Comparison of ENCODE assay signal across 32 mouse cellular contexts in genomic region chr9:9718145-9718544, GRCm38 (mm10).
"Had no signal": no experiment of that assay in that cellular context is flagged by ENCODE, and none has a peak within 500 bp of the region (broad histone marks: within the 10 kb centered on the region; RNA-seq: fewer than 3 reads in every experiment).

No protein-coding gene starts in this region.

- H3K9me3 ChIP-seq: heart, embryonic 10.5 days; heart, embryonic 12.5 days; heart, embryonic 13.5 days; heart, embryonic 15.5 days; hindbrain, embryonic 10.5 days; hindbrain, embryonic 12.5 days; hindbrain, embryonic 13.5 days; hindbrain, embryonic 15.5 days; intestine, embryonic 15.5 days had no signal

- H3K4me1 ChIP-seq: heart, embryonic 10.5 days; heart, embryonic 12.5 days; heart, embryonic 13.5 days; heart, embryonic 15.5 days; hindbrain, embryonic 10.5 days; hindbrain, embryonic 12.5 days; hindbrain, embryonic 13.5 days; hindbrain, embryonic 15.5 days; intestine, embryonic 15.5 days had no signal

- ATAC-seq: hindbrain, embryonic 16.5 days; hindbrain, postnatal 0 days; inflammation-experienced regulatory T-cells, adult 6 months; intestine, embryonic 15.5 days; intestine, embryonic 16.5 days; intestine, postnatal 0 days had no signal

- DNase-seq: heart, adult 2 months; heart, postnatal 10 days; heart, postnatal 14 days; heart, postnatal 36 days; heart, postnatal 4 days; kidney, adult 18-20 months; kidney, adult 2 months; kidney, adult 8-10 months; kidney, adult 9 months; kidney, postnatal 10 days; kidney, postnatal 36 days; kidney, postnatal 4 days; layer of hippocampus, adult 9-11 months; layer of hippocampus, postnatal 36 days had no signal

- H3K9ac ChIP-seq: heart, embryonic 12.5 days; heart, embryonic 13.5 days; heart, embryonic 15.5 days; hindbrain, embryonic 12.5 days; hindbrain, embryonic 13.5 days; hindbrain, embryonic 14.5 days; hindbrain, embryonic 15.5 days; intestine, embryonic 15.5 days had no signal

- H3K4me2 ChIP-seq: heart, embryonic 11.5 days; heart, embryonic 12.5 days; heart, embryonic 13.5 days; heart, embryonic 15.5 days; hindbrain, embryonic 12.5 days; hindbrain, embryonic 13.5 days; hindbrain, embryonic 14.5 days; hindbrain, embryonic 15.5 days; intestine, embryonic 15.5 days had no signal

- H3K27me3 ChIP-seq: heart, embryonic 12.5 days; heart, embryonic 13.5 days; heart, embryonic 15.5 days; hindbrain, embryonic 12.5 days; hindbrain, embryonic 13.5 days; hindbrain, embryonic 15.5 days; intestine, embryonic 15.5 days had no signal

- H3K4me3 ChIP-seq: heart, adult 2 months; heart, embryonic 10.5 days; heart, embryonic 12.5 days; heart, embryonic 13.5 days; heart, embryonic 15.5 days; hindbrain, embryonic 10.5 days; hindbrain, embryonic 12.5 days; hindbrain, embryonic 13.5 days; hindbrain, embryonic 15.5 days; intestine, embryonic 15.5 days; layer of hippocampus, adult 2 months; left cerebral cortex, adult 2 months had no signal

- H3K36me3 ChIP-seq: heart, embryonic 10.5 days; heart, embryonic 12.5 days; heart, embryonic 13.5 days; heart, embryonic 15.5 days; hindbrain, embryonic 10.5 days; hindbrain, embryonic 12.5 days; hindbrain, embryonic 13.5 days; hindbrain, embryonic 15.5 days; intestine, embryonic 15.5 days had no signal

- H3K27ac ChIP-seq: heart, adult 2 months; heart, embryonic 10.5 days; heart, embryonic 13.5 days; heart, embryonic 15.5 days; hindbrain, embryonic 10.5 days; hindbrain, embryonic 12.5 days; hindbrain, embryonic 13.5 days; hindbrain, embryonic 14.5 days; hindbrain, embryonic 15.5 days; hindbrain, postnatal 0 days; intestine, embryonic 15.5 days; layer of hippocampus, adult 2 months; left cerebral cortex, adult 2 months had no signal
